Mouse (Mus musculus) ES-E14 (cell line): ENCODE measurements around the gene Lrfn1. TPM values are rescaled to one million over a fixed set of nuclear protein-coding genes. Genes with fewer than 3 reads are reported as not detected.

Experiments
- DNase-seq: peaks from one replicate; pipeline ENCODE4 v3.0.0-alpha.2; 2013; ENCODE audit warnings: low read depth, low spot score
- H3K27ac ChIP-seq: 2 replicates; pipeline ENCODE4 v1.5.1; 2012; ENCODE audit warnings: low read depth, mild to moderate bottlenecking, low read length, moderate library complexity, mixed read lengths; ENCODE audit not compliant: poor library complexity, insufficient read depth, severe bottlenecking
- H3K36me3 ChIP-seq: 2 replicates; pipeline ENCODE4 v1.6.1; 2012; ENCODE audit warnings: mild to moderate bottlenecking, low read length, moderate library complexity, mixed read lengths; ENCODE audit not compliant: control insufficient read depth, poor library complexity, insufficient read depth, severe bottlenecking
- H3K4me1 ChIP-seq, 2 experiments: fragments of 150-350 bp in 1 of 2; sonication (generic) in 1 of 2; 2 replicates each; pipeline ENCODE4 v1.6.1; 2012; ENCODE audit warnings: low read length in 2 of 2, mild to moderate bottlenecking in 1 of 2, mixed read lengths in 1 of 2; ENCODE audit not compliant: control insufficient read depth in 2 of 2, insufficient read depth in 2 of 2, poor library complexity in 1 of 2
- H3K4me3 ChIP-seq, 2 experiments: fragments of 150-350 bp in 1 of 2; sonication (generic) in 1 of 2; 2 replicates each; pipeline ENCODE4 v1.5.1; 2012; ENCODE audit warnings: low read length in 2 of 2, low read depth in 1 of 2, mild to moderate bottlenecking in 1 of 2, mixed read lengths in 1 of 2; ENCODE audit not compliant: insufficient read depth in 1 of 2, poor library complexity in 1 of 2, severe bottlenecking in 1 of 2
- H3K9ac ChIP-seq: 2 replicates; pipeline ENCODE4 v1.6.1; 2012; ENCODE audit warnings: low read depth, mild to moderate bottlenecking, low read length, mixed read lengths; ENCODE audit not compliant: poor library complexity, insufficient read depth, severe bottlenecking
- H3K9me3 ChIP-seq: fragments of 150-350 bp; sonication (generic); 2 replicates; pipeline ENCODE4 v1.6.1; 2012; ENCODE audit warnings: low read depth, mild to moderate bottlenecking, low read length; ENCODE audit not compliant: control insufficient read depth, insufficient read depth
- CHD2 ChIP-seq: IDR thresholded peaks from 2 replicates; pipeline ENCODE4 v1.6.1; 2014; ENCODE audit warnings: mild to moderate bottlenecking, low read depth, low read length, inconsistent platforms
- HCFC1 ChIP-seq: IDR thresholded peaks from 2 replicates; pipeline ENCODE4 v1.6.1; 2012; ENCODE audit warnings: low read length, inconsistent platforms, borderline replicate concordance; ENCODE audit not compliant: insufficient read depth
- MAFK ChIP-seq: IDR thresholded peaks from 2 replicates; pipeline ENCODE4 v1.6.1; 2014; ENCODE audit warnings: mild to moderate bottlenecking, low read depth, low read length, inconsistent platforms; ENCODE audit not compliant: insufficient read depth
- ZC3H11A ChIP-seq: IDR thresholded peaks from 2 replicates; pipeline ENCODE4 v1.6.1; 2012; ENCODE audit warnings: low read depth, mild to moderate bottlenecking, inconsistent platforms, low read length, borderline replicate concordance
- ZNF384 ChIP-seq: IDR thresholded peaks from 2 replicates; pipeline ENCODE4 v1.6.1; 2012; ENCODE audit warnings: low read depth, low read length, inconsistent platforms
- in situ Hi-C, 2 experiments: fragments of 600-800 bp; cut with MboI; formaldehyde crosslinking; loops; one replicate each; pipeline ENCODE4 v1.15.1; 2025; ENCODE audit warnings: low sequenced_read_pairs in 2 of 2, inconsistent platforms in 1 of 2; ENCODE audit not compliant: unreplicated experiment in 2 of 2
- total RNA-seq: library from RNA; depleted of rRNA; stranded (reverse); fragments of 300-350 nt; gene quantifications from 2 replicates; pipeline ENCODE4 v1.2.3, GENCODE M21; 2012

Gene Lrfn1
- total RNA-seq, 1 experiment = 17.1 TPM

DNA sequence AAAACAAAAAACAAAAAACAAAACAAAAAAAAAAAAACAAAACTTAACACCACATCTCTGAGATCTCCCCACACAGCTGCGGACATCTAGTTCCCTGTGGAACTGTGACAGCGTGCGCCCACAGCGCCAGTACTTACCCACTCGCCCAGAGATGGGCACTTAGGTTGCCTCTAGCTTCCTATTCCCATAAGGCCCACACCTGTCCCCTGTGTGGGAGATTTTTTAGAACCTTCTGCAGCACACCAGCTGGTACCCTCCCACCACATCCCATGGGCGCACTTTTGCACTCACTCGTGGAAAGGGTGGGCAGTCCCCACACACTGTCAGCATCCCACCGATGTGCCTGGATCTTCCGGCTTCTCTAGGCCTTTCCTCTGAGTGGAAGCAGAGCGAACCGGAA, 31.1 kb downstream of the Lrfn1 start:
- Histone ChIP-seq H3K4me3 (no peak overlapping the region), H3K9ac (0 out of 2 replicates have a peak overlapping the region, but pooled peaks have one; percentile 17), H3K36me3 (no peaks in the 10 kb centered on the region), H3K4me1 (peaks cover 0 to 15% of the 10 kb centered on the region in 2 experiments; a peak in 2 of 4 replicates), H3K27ac (no peak overlapping the region), H3K9me3 (no peaks in the 10 kb centered on the region)
- no peak for DNase-seq
- in situ Hi-C loops = no loop called here
- TF ChIP-seq ZC3H11A (no peak), CHD2 (no peak), HCFC1 (no peak)

- no peak overlapping the region for H3K9ac ChIP-seq
- TF ChIP-seq ZNF384 (no peak), MAFK (no peak), CHD2 (no peak), ZC3H11A (no peak), HCFC1 (no peak)
- no peaks in the 10 kb centered on the region for H3K9me3 ChIP-seq
- peaks cover 0 to 12% of the 10 kb centered on the region in 2 experiments; a peak in 2 of 4 replicates for H3K4me1 ChIP-seq
- no peaks in the 10 kb centered on the region for H3K36me3 ChIP-seq
- DNase-seq = no peak
- in situ Hi-C loops = no loop called here
- H3K4me3 ChIP-seq = no peak overlapping the region
- H3K27ac ChIP-seq = no peak overlapping the region
Observed at GRCm38 (mm10) chr7:28484192-28484591, 32.4 kb downstream of the Lrfn1 start.

- H3K9ac ChIP-seq = peak overlapping the region; percentile 84
- DNase-seq = peak; percentile 86
- peak overlapping the region; percentile 63 to 73 for H3K4me3 ChIP-seq
Observed at GRCm38 (mm10) chr7:28488030-28488491, 36.3 kb downstream of the Lrfn1 start.

DNA sequence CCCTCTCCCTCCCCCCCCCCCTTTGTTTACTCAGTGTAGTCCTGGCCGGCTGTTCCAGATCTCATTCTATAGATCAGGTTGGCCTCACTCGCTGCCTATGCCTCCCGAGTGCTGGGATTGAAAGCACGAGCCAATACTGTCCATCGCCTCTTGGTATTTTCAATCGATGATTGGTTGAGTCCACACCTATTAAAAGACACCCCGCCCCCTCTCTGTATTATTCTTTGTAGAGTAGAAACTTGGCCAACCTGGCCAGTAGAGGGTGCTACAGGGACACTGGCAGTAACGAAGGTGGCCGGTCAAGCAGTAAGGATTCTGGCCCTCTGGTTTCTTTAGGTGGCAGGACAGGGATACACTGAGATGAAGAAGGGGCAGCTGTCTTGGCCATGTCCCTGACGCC, 38.6 kb downstream of the Lrfn1 start:
- Histone ChIP-seq H3K9ac (peak overlapping the region; percentile 72), H3K9me3 (no peaks in the 10 kb centered on the region), H3K27ac (no peak overlapping the region), H3K4me3 (peak overlapping the region; percentile 59 to 60), H3K36me3 (no peaks in the 10 kb centered on the region), H3K4me1 (peaks cover 0 to 5% of the 10 kb centered on the region in 2 experiments; a peak in 2 of 4 replicates)
- peak; percentile 98 for DNase-seq
- no peak for TF ChIP-seq ZNF384
- TF ChIP-seq HCFC1 = no peak
- peak; percentile 19; the same call in 1 of the 2 replicates for TF ChIP-seq ZC3H11A
- TF ChIP-seq MAFK = no peak
- TF ChIP-seq CHD2 = no peak
- in situ Hi-C loops = no loop called here

More at GRCm38 (mm10) chr7:28488030-28488491, 36.3 kb downstream of the Lrfn1 start:
- TF ChIP-seq ZC3H11A (no peak), CHD2 (no peak), HCFC1 (no peak), MAFK (no peak), ZNF384 (no peak)
- no peaks in the 10 kb centered on the region for H3K36me3 ChIP-seq
- H3K27ac ChIP-seq = peak overlapping the region; percentile 73; the same call in 1 of the 2 replicates
- no peaks in the 10 kb centered on the region for H3K9me3 ChIP-seq
- in situ Hi-C loops = no loop called here
- H3K4me1 ChIP-seq = peaks cover 0 to 7% of the 10 kb centered on the region in 2 experiments; a peak in 3 of 4 replicates

- no peak for TF ChIP-seq HCFC1
- no peak for TF ChIP-seq MAFK
- 0 out of 2 replicates have a peak, but pooled peaks have one; percentile 61 for TF ChIP-seq ZNF384
- peak overlapping the region; percentile 59 to 60 for H3K4me3 ChIP-seq
- no peaks in the 10 kb centered on the region for H3K36me3 ChIP-seq
- H3K27ac ChIP-seq = no peak overlapping the region
- H3K4me1 ChIP-seq = peaks cover 0 to 5% of the 10 kb centered on the region in 2 experiments; a peak in 2 of 4 replicates
- DNase-seq = peak; percentile 42
- H3K9ac ChIP-seq = peak overlapping the region; percentile 72
- H3K9me3 ChIP-seq = no peaks in the 10 kb centered on the region
- in situ Hi-C loops = no loop called here
Observed at GRCm38 (mm10) chr7:28490903-28491302, 39.1 kb downstream of the Lrfn1 start.
